Mouse (Mus musculus): ENCODE measurements around the gene Tpx2. TPM values are rescaled to one million over a fixed set of nuclear protein-coding genes. Genes with fewer than 3 reads are reported as not detected.

The Tpx2 gene
- total RNA-seq, 2 experiments from 2014 or later = 52.3 to 103 TPM

DNA sequence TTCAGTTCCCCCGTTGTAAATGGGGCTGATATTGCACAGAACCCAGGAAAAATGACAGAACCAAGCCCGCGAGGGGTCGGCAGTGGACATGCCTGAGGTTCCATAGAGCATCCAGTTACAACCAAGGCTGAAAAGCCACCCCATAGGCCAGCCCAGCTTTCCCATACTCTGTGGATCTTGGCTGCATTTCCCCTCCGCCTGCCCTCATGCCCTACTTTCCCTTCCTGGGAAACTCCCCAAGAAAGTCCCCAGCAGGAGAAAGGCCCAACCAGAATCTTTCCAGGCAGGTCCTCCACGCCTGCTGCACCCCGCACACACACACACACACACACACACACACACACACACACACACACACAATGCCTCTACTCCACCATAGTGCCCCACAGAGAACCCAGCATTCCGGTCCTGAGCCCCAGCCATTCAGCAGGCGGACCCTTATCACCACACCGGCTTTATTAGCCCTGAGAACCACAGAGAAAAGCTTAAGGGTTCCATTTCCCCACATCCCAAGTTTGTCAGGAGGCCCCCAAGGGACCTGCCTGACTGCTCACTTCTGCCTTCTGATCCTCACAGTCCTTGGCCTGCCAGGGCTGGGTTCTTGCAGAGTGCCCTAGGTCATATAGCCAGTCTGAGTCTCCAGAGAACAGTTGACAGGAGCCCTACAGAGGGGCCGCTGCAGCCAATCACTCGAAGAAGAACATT, 83.8 kb downstream of the Tpx2 start:
- no peak for ATAC-seq (replicated peaks; ENCODE audit: low FRiP score, low TSS enrichment, poor library complexity, severe bottlenecking)

DNA sequence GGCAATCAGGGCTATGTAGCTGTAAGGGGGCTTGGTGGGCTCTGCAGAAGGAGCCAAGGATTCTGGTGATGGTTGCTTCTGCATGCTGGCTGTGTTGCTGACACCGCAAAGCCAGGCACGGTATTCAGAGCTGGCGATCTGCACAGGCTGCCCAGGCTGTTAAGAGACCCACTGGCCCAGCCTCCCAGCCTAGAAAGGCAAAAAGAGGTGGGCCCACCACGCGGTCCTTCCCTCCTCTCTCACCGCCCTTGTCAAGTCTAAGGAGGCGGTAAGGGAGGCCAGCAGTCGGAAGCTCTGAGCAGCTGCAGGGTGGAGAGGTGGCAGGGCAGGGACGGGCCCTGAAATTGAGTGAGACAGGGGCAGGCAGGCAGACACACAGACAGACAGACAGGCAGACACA, 85.3 kb downstream of the Tpx2 start, which contains the start of gene Foxs1:
Gene Foxs1, minus strand, starts transcription at position 161 of the 400 bp plus-strand sequence.
- no peak for ATAC-seq (replicated peaks; ENCODE audit: low FRiP score, low TSS enrichment, poor library complexity, severe bottlenecking)

DNA sequence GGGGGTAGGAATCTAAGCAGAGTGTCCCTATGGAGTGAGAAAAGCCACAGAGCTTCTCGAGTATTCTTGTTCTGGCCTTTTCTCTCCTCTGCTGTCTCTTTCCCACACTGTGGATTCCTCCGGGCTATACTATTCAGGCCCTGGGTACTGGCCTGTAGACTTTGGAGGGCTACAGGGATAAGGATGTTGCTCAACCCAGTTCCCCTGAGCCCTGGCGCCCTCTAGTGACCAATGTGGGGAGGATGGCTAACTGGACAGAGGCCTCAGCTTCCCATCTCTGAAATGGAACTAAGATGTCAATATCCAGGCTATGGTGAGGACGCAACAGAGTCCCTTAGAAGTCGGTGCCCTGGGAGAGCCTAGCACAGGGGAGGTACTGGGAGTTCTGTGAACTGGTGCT, 85.8 kb downstream of the Tpx2 start:
- ATAC-seq (replicated peaks; ENCODE audit: low FRiP score, low TSS enrichment, poor library complexity, severe bottlenecking) = peak; percentile 75

DNA sequence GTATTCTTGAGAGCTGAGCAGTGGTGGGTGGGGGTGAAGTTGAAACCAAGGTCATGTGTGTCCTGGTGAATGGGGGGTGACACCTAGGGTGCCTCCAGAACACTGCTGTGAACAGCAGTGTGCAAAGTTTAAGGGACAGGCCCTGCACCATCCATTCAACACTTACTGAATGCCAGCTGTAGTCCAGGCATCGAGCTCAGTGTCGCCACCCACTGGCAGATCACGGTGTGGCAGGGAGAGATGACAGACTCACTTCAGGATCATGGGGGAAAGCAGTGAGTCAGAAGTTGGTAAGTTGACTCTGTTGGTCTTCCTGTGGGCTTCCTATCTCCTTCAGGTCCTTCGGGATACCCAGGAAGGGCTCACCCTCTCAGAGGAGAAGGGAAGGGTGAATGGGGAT, 92.1 kb downstream of the Tpx2 start:
- peak; percentile 69 for ATAC-seq (replicated peaks; ENCODE audit: low FRiP score, low TSS enrichment, poor library complexity, severe bottlenecking)

DNA sequence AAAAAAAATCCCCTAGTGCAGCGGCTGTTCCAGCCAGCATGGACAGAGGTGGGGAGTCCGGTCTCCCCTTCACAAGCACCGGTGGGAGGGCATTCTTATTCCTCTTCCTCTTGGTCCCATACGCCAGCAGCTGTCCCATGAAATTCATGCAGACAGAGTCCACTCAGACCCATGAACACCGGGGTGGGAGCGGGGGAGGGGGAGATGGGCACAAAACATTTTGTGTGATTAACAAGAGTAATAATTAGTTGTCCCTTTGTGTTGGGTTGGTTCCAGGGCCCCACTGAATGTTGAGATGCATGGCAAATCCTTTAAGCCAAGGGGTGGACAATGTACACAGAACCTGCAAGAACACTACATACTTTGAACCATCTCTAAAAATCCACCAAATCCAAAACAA, 93.3 kb downstream of the Tpx2 start:
- ATAC-seq (replicated peaks; ENCODE audit: low FRiP score, low TSS enrichment, poor library complexity, severe bottlenecking) = no peak

DNA sequence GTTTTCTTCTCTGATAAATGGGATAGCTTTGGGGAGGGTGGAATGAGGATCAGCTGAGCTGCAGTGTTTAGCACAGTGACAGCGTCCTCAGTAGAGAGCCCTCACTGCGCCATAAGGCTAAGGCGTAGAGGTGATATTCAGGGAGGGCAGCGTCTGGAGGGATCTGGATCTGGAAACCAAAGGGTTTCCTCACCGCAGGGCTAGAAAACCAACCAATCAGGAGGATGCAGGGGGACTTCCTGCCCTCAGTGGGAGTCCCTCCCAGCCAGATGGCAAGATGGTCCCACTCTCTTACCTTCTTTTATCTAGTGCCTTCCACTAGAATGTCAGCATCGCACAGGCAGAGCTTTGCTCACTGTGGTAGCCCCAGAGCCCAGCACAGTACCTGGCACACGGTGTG, 94.0 kb downstream of the Tpx2 start:
- ATAC-seq (replicated peaks; ENCODE audit: low FRiP score, low TSS enrichment, poor library complexity, severe bottlenecking) = no peak

DNA sequence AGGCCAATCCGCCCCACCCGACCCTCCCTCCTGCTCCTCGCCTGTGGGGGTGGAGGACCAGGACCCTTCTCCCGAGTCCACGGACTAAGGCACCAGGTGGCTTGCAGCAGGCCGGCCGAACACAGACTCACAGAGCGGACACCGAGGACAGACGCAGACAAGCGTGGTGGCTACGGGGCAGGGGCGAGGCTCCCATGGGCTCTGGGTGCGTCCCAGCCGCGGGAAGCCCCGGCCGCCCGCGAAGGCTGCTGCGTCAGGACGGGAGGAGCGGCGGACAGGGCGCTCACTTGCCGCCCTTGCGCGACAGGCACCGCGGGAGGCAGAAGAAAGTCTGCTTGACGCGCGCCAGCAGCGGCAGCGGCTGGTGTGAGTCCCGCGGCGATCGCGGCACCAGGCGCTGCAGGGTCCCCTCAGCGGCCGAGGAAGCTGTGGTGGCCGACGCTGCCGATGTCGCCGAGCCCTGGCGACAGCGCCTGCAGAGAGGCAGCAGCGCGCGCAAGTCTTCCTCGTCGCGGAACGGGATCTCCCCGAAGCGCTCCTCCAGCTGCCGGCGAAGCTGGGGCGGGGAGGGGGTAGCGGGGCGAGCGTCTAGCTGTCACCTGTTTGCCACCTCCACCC, 95.2 kb downstream of the Tpx2 start:
- ATAC-seq (replicated peaks; ENCODE audit: low FRiP score, low TSS enrichment, poor library complexity, severe bottlenecking) = no peak

DNA sequence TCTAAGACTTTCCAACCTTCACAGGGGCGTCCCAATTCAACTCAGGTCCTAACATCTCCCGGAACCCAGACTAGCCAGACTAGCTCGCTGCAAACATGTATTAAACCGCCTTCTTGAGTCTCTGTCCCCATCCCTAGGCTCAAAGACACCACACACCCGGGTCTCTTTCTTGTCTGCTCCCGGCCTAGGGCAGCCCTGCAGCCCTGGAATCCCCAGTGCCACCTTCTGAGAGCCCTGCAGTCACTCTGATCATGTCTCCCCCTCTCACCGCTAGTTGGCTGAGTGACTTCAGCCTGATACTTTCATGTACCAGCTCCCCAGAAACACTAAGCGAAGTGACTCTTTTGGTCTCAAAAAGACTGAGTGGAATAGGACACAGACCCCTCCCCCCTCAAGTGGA, 95.8 kb downstream of the Tpx2 start:
- ATAC-seq (replicated peaks; ENCODE audit: low FRiP score, low TSS enrichment, poor library complexity, severe bottlenecking) = no peak

DNA sequence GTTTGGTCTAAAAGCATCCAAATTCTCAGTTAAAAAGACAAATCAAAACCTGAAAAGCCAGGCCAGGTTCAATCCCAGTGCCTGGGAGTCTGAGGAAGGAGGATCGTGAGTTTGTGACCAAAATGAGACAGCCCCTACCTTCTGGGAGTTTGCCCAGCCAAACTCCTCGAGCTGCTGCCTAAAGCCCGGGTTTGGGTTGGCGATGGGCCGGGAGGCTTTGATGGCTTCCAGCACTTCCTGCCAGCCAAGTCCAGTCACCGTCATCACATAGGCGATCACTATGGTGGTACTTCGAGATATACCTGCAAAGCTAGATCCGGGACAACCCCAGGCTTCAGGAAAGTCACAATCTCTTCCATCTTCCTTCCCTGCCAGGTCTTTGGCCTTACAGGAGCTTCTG, 96.2 kb downstream of the Tpx2 start:
- ATAC-seq (replicated peaks; ENCODE audit: low FRiP score, low TSS enrichment, poor library complexity, severe bottlenecking) = no peak

Other genes with a start within 250 kb of the Tpx2 start
- gene Defb45, start 248.6 kb upstream of the Tpx2 start, total RNA-seq (2014; fragmentation: Nextera tagmentation) = not detected in 2 replicates
- gene Defb45, start 248.6 kb upstream of the Tpx2 start, total RNA-seq (2017) = not detected in 2 replicates
- gene Defb36, start 243.6 kb upstream of the Tpx2 start, total RNA-seq (2014; fragmentation: Nextera tagmentation) = not detected in 2 replicates
- gene Defb36, start 243.6 kb upstream of the Tpx2 start, total RNA-seq (2017) = not detected in 2 replicates
- not detected in 2 replicates for gene Defb25, start 224.9 kb upstream of the Tpx2 start, total RNA-seq (2014; fragmentation: Nextera tagmentation)
- gene Defb25, start 224.9 kb upstream of the Tpx2 start, total RNA-seq (2017) = not detected in 2 replicates
- gene Rem1, start 221.0 kb upstream of the Tpx2 start, total RNA-seq (2014; fragmentation: Nextera tagmentation) = 4.9 TPM in 1 of 2 replicates, not detected in the other
- gene Rem1, start 221.0 kb upstream of the Tpx2 start, total RNA-seq (2017) = not detected in 2 replicates
- gene H13, start 178.5 kb upstream of the Tpx2 start, total RNA-seq (2014; fragmentation: Nextera tagmentation) = 66.9 and 68.1 TPM in 2 replicates
- gene H13, start 178.5 kb upstream of the Tpx2 start, total RNA-seq (2017) = 56.1 and 69.1 TPM in 2 replicates
- gene Mcts2, start 160.9 kb upstream of the Tpx2 start, total RNA-seq (2014; fragmentation: Nextera tagmentation) = 12.5 and 20.3 TPM in 2 replicates
- 5.8 and 6.2 TPM in 2 replicates for gene Mcts2, start 160.9 kb upstream of the Tpx2 start, total RNA-seq (2017)
- not detected in 2 replicates for gene Id1, start 111.7 kb upstream of the Tpx2 start, total RNA-seq (2014; fragmentation: Nextera tagmentation)
- not detected in 2 replicates for gene Id1, start 111.7 kb upstream of the Tpx2 start, total RNA-seq (2017)
- gene Cox4i2, start 93.8 kb upstream of the Tpx2 start, total RNA-seq (2014; fragmentation: Nextera tagmentation) = not detected in 2 replicates
- gene Cox4i2, start 93.8 kb upstream of the Tpx2 start, total RNA-seq (2017) = not detected in 2 replicates
- gene Bcl2l1, start 16.2 kb upstream of the Tpx2 start, total RNA-seq (2014; fragmentation: Nextera tagmentation) = 5.7 and 6.7 TPM in 2 replicates
- 3.7 and 11.8 TPM in 2 replicates for gene Bcl2l1, start 16.2 kb upstream of the Tpx2 start, total RNA-seq (2017)
- gene Mylk2, start 63.4 kb downstream of the Tpx2 start, total RNA-seq (2014; fragmentation: Nextera tagmentation) = not detected in 2 replicates
- not detected in 2 replicates for gene Mylk2, start 63.4 kb downstream of the Tpx2 start, total RNA-seq (2017)
- not detected in 2 replicates for gene Foxs1, start 85.2 kb downstream of the Tpx2 start, total RNA-seq (2014; fragmentation: Nextera tagmentation)
- not detected in 2 replicates for gene Foxs1, start 85.2 kb downstream of the Tpx2 start, total RNA-seq (2017)
- gene Dusp15, start 103.7 kb downstream of the Tpx2 start, total RNA-seq (2014; fragmentation: Nextera tagmentation) = not detected in 2 replicates
- not detected in 2 replicates for gene Dusp15, start 103.7 kb downstream of the Tpx2 start, total RNA-seq (2017)
- gene Ttll9, start 114.5 kb downstream of the Tpx2 start, total RNA-seq (2014; fragmentation: Nextera tagmentation) = not detected in 2 replicates
- gene Ttll9, start 114.5 kb downstream of the Tpx2 start, total RNA-seq (2017) = not detected in 2 replicates
- 56.7 and 75.9 TPM in 2 replicates for gene Pdrg1, start 167.5 kb downstream of the Tpx2 start, total RNA-seq (2014; fragmentation: Nextera tagmentation)
- 218 and 242 TPM in 2 replicates for gene Pdrg1, start 167.5 kb downstream of the Tpx2 start, total RNA-seq (2017)
- gene Xkr7, start 183.9 kb downstream of the Tpx2 start, total RNA-seq (2014; fragmentation: Nextera tagmentation) = not detected in 2 replicates
- gene Xkr7, start 183.9 kb downstream of the Tpx2 start, total RNA-seq (2017) = not detected in 2 replicates
- not detected in 2 replicates for gene Ccm2l, start 218.0 kb downstream of the Tpx2 start, total RNA-seq (2014; fragmentation: Nextera tagmentation)
- gene Ccm2l, start 218.0 kb downstream of the Tpx2 start, total RNA-seq (2017) = not detected in 2 replicates

Measured in megakaryocyte-erythroid progenitor cell, adult 5-6 weeks (primary cell).